Mouse (Mus musculus) liver, embryonic 13.5 days (tissue): ENCODE results near the gene Vmn2r16. TPM values are rescaled to one million over a fixed set of nuclear protein-coding genes. Genes with fewer than 3 reads are reported as not detected.

Experiments used
- ATAC-seq: fragments of 200-750 bp; cut with Nextera tagmentation; 2 replicates; pipeline ENCODE4 v1.8.0; 2017; ENCODE audit warnings: low read depth, mild to moderate bottlenecking, moderate number of reproducible peaks, moderate library complexity
- DNase-seq: peaks from one replicate; pipeline ENCODE4 v3.0.0; 2022
- H3K27ac ChIP-seq: fragments of 300-500 bp; sonication (generic); 2 replicates; pipeline ENCODE4 v1.5.1; 2015; ENCODE audit warnings: moderate library complexity, mild to moderate bottlenecking, inconsistent platforms
- H3K27me3 ChIP-seq: fragments of 300-500 bp; sonication (generic); 2 replicates; pipeline ENCODE4 v1.6.1; 2015; ENCODE audit warnings: mild to moderate bottlenecking, inconsistent platforms
- H3K36me3 ChIP-seq: fragments of 300-500 bp; sonication (generic); 2 replicates; pipeline ENCODE4 v1.6.1; 2015; ENCODE audit warnings: mild to moderate bottlenecking, inconsistent platforms
- H3K4me1 ChIP-seq: fragments of 300-500 bp; sonication (generic); replicated peaks from 2 replicates; pipeline ENCODE4 v1.6.1; 2015; ENCODE audit warnings: inconsistent platforms
- H3K4me2 ChIP-seq: fragments of 300-500 bp; sonication (generic); 2 replicates; pipeline ENCODE4 v1.6.1; 2015; ENCODE audit warnings: inconsistent platforms, mild to moderate bottlenecking, moderate library complexity
- H3K4me3 ChIP-seq: fragments of 300-500 bp; sonication (generic); replicated peaks from 2 replicates; pipeline ENCODE4 v1.5.1; 2015; ENCODE audit warnings: mild to moderate bottlenecking, inconsistent platforms
- H3K9ac ChIP-seq: fragments of 300-500 bp; sonication (generic); 2 replicates; pipeline ENCODE4 v1.6.1; 2015; ENCODE audit warnings: mild to moderate bottlenecking, inconsistent platforms
- H3K9me3 ChIP-seq: fragments of 300-500 bp; sonication (generic); replicated peaks from 2 replicates; pipeline ENCODE4 v1.6.1; 2016; ENCODE audit warnings: inconsistent platforms
- WGBS: fragments of 180-500 bp; shearing (Covaris S2); methylation state at CpG from one replicate; pipeline ENCODE4 v1.1.7; 2015; ENCODE audit not compliant: insufficient replicate concordance; 5-methylcytosine and 5-hydroxymethylcytosine counted together
- polyA plus RNA-seq: library from polyadenylated mRNA; unstranded; fragments of >200 nt; fragmentation: Nextera tagmentation; extraction: Ambion mirVana; gene quantifications from 2 replicates; pipeline ENCODE4 v1.2.1, GENCODE M21; 2015

Vmn2r16 gene
- not detected in 2 replicates for polyA plus RNA-seq

GRCm38 (mm10) chr5:109329862-109330261, at the start of gene Vmn2r16:
Gene Vmn2r16, plus strand, starts transcription at chr5:109330162.
- DNase-seq (no peak), ATAC-seq (no peak)
- 35% methylated on average over 2 of the region's 2 CpGs for WGBS
- Histone ChIP-seq H3K4me3 (no peak within 1 kb of the TSS), H3K9ac (no peak within 1 kb of the TSS), H3K27ac (no peak within 1 kb of the TSS), H3K36me3 (no peaks in the 10 kb centered on the region), H3K27me3 (no peaks in the 10 kb centered on the region), H3K9me3 (peaks cover 5% of the 10 kb centered on the region; the same call in 1 of the 2 replicates), H3K4me1 (no peaks in the 10 kb centered on the region), H3K4me2 (no peak within 1 kb of the TSS)

DNA sequence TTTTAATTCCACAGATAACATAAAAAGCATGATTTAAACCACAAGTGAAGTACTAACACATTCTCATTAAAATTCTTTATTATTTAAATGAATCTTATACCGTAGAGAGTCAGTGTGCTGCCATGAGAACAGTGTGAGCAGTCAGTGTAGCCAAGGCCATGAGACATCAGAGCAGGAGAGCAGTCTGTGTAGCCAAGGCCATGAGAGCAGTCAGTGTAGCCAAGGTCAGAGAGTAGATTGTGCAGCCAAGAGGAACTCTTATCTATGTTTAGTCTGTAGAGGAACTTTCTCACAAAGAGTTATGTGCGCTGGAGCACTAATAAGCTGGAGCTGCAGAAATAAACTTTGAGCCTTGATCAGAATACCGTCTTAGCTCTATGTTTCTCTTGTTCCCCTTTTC, 35.3 kb upstream of the Vmn2r16 start:
- Histone ChIP-seq H3K9ac (no peak overlapping the region), H3K4me3 (no peak overlapping the region), H3K4me1 (no peaks in the 10 kb centered on the region), H3K27me3 (no peaks in the 10 kb centered on the region), H3K4me2 (no peak overlapping the region), H3K27ac (no peak overlapping the region), H3K36me3 (no peaks in the 10 kb centered on the region), H3K9me3 (no peaks in the 10 kb centered on the region; the same call in 1 of the 2 replicates)
- no peak for DNase-seq
- no peak for ATAC-seq
- WGBS: 69% methylated on average over 3 of the region's 3 CpGs

- ATAC-seq: no peak
These were observed 32.4 kb upstream of the Vmn2r16 start, which contains the start of gene Vmn2r15 for GRCm38 (mm10) chr5:109297544-109297943. Gene Vmn2r15, minus strand, starts transcription at chr5:109297644.

DNA sequence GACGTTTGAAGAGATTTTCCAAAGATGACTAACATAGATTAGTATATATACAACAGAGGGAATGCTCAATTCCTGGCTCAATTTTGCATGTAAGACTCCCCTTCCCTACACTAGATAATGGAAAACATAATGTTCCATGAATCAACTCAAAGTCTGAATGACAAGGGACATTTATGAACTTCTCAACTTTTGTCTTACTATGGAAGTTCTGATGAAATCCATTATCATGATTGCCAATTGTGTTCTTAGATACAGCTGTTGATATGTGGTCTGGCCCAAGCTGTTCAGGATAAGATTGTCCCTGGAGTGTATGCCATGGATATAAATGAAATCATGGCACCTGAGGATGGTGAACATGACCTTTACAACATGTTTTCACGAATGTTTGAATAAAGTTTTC, 89.4 kb downstream of the Vmn2r16 start, which contains the start of gene Vmn2r17:
TSS of gene Vmn2r17 (plus strand) at position 301 of the 400 bp plus-strand sequence.
- 32% methylated on average over 2 of the region's 2 CpGs for WGBS
- no peak within 1 kb of the TSS for H3K9ac ChIP-seq
- no peak for DNase-seq

More at GRCm38 (mm10) chr5:109297544-109297943, 32.4 kb upstream of the Vmn2r16 start, which contains the start of gene Vmn2r15:
- DNase-seq: no peak
- no peaks in the 10 kb centered on the region for H3K27me3 ChIP-seq
- H3K9me3 ChIP-seq: no peaks in the 10 kb centered on the region; the same call in 1 of the 2 replicates
- H3K4me3 ChIP-seq: no peak within 1 kb of the TSS
- 39% methylated on average over 3 of the region's 3 CpGs for WGBS
- no peaks in the 10 kb centered on the region for H3K4me1 ChIP-seq
- H3K27ac ChIP-seq: no peak within 1 kb of the TSS
- H3K36me3 ChIP-seq: no peaks in the 10 kb centered on the region
- H3K9ac ChIP-seq: no peak within 1 kb of the TSS
- no peak within 1 kb of the TSS for H3K4me2 ChIP-seq

More for the DNA sequence above, 89.4 kb downstream of the Vmn2r16 start, which contains the start of gene Vmn2r17:
- Histone ChIP-seq H3K36me3 (no peaks in the 10 kb centered on the region), H3K9me3 (no peaks in the 10 kb centered on the region; the same call in 1 of the 2 replicates), H3K27ac (no peak within 1 kb of the TSS), H3K27me3 (no peaks in the 10 kb centered on the region), H3K4me1 (no peaks in the 10 kb centered on the region), H3K4me3 (no peak within 1 kb of the TSS), H3K4me2 (no peak within 1 kb of the TSS)
- ATAC-seq: no peak

Other genes starting within 250 kb of the Vmn2r16 start
- gene Vmn2r12, start 232.2 kb upstream of the Vmn2r16 start, polyA plus RNA-seq: not detected in 2 replicates
- gene Vmn2r13, start 138.0 kb upstream of the Vmn2r16 start, polyA plus RNA-seq: not detected in 2 replicates
- not detected in 2 replicates for gene Vmn2r14, start 105.5 kb upstream of the Vmn2r16 start, polyA plus RNA-seq
- gene Vmn2r15, start 32.5 kb upstream of the Vmn2r16 start, polyA plus RNA-seq: not detected in 2 replicates
- gene Vmn2r17, start 89.5 kb downstream of the Vmn2r16 start, polyA plus RNA-seq: not detected in 2 replicates
- 4.8 and 5.3 TPM in 2 replicates for gene Crlf2, start 228.8 kb downstream of the Vmn2r16 start, polyA plus RNA-seq